Mouse (Mus musculus) C2C12 (cell line): ENCODE data around the gene Ina. TPM values are rescaled to one million over a fixed set of nuclear protein-coding genes. Genes with fewer than 3 reads are reported as not detected.

Experiments used
- H3K27me3 ChIP-seq: one replicate; pipeline ENCODE4 v1.6.1; 2011; ENCODE audit not compliant: control insufficient read depth, insufficient read depth, insufficient read length
- H3K36me3 ChIP-seq: one replicate; pipeline ENCODE4 v1.6.1; 2011; ENCODE audit not compliant: control insufficient read depth, insufficient read depth
- H3K4me3 ChIP-seq: one replicate; pipeline ENCODE4 v1.5.1; 2011; ENCODE audit warnings: mild to moderate bottlenecking, control low read depth; ENCODE audit not compliant: poor library complexity, insufficient read depth, severe bottlenecking
- H3K79me2 ChIP-seq: one replicate; pipeline ENCODE4 v1.6.1; 2011; ENCODE audit not compliant: control insufficient read depth, insufficient read depth
- H3K79me3 ChIP-seq: one replicate; pipeline ENCODE4 v1.6.1; 2011; ENCODE audit warnings: low read depth, control low read depth
- H3ac ChIP-seq: one replicate; pipeline ENCODE3; 2011; ENCODE audit warnings: low read depth; ENCODE audit not compliant: control insufficient read depth, insufficient read length
- CEBPB ChIP-seq: IDR thresholded peaks from one replicate; pipeline ENCODE4 v1.6.1; 2011; ENCODE audit warnings: low read depth, mild to moderate bottlenecking, control low read depth, moderate library complexity
- CTCF ChIP-seq: IDR thresholded peaks from one replicate; pipeline ENCODE4 v1.5.1; 2011; ENCODE audit not compliant: control insufficient read depth, insufficient read depth, insufficient read length
- FOSL1 ChIP-seq: IDR thresholded peaks from one replicate; pipeline ENCODE4 v1.8.0; 2011; ENCODE audit warnings: mild to moderate bottlenecking, low read length; ENCODE audit not compliant: poor library complexity, insufficient read depth, severe bottlenecking
- MAX ChIP-seq: IDR thresholded peaks from one replicate; pipeline ENCODE4 v1.6.1; 2011; ENCODE audit warnings: mild to moderate bottlenecking, control low read depth
- MYOD1 ChIP-seq: IDR thresholded peaks from one replicate; pipeline ENCODE4 v1.6.1; 2011; ENCODE audit warnings: low read depth; ENCODE audit not compliant: control insufficient read depth, insufficient read length
- MYOG ChIP-seq: IDR thresholded peaks from one replicate; pipeline ENCODE4 v1.6.1; 2011; ENCODE audit not compliant: control insufficient read depth, insufficient read length; ENCODE audit errors: extremely low read depth
- USF1 ChIP-seq: IDR thresholded peaks from one replicate; pipeline ENCODE4 v1.6.1; 2011; ENCODE audit warnings: low read depth, mild to moderate bottlenecking, control low read depth, moderate library complexity
- polyA plus RNA-seq: library from polyadenylated mRNA; unstranded; fragments of >200 nt; fragmentation: generic; extraction: Trizol; gene quantifications from one replicate; pipeline ENCODE4 v1.2.1, GENCODE M21; 2012; ENCODE audit warnings: missing spikeins

The Ina gene
- polyA plus RNA-seq, 1 experiment = not detected

GRCm38 (mm10) chr19:47034916-47035315 lies 20.4 kb downstream of the Ina start:
- no peak overlapping the region for H3K4me3 ChIP-seq
- H3K27me3 ChIP-seq = no peaks in the 10 kb centered on the region
- TF ChIP-seq CTCF (no peak), FOSL1 (no peak), MYOD1 (no peak), CEBPB (no peak), MYOG (no peak), MAX (no peak), USF1 (no peak)
- H3ac ChIP-seq = no peak overlapping the region
- no peaks in the 10 kb centered on the region for H3K79me2 ChIP-seq
- H3K36me3 ChIP-seq = peaks cover 49% of the 10 kb centered on the region
- H3K79me3 ChIP-seq = no peaks in the 10 kb centered on the region

DNA sequence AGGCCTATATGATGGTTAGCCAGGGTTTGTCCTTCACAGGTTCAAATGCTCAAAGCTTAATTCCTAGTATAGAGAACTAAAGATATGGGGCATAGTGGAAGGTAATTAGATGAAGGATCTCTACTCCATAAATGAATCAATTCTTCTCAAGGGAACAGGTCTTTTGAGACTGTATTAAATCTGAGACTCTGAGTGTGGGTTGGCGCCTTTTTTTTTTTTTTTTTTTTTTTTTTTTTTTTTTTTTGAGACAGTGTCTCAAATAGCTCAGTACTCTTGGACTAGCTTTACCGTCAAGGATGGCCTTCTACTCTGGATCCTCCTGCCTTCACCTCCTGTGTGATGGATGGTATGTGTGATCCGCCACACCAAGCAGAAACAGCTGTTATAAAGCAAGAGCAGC lies 22.1 kb downstream of the Ina start:
- Histone ChIP-seq H3K79me3 (no peaks in the 10 kb centered on the region), H3K36me3 (peaks cover 62% of the 10 kb centered on the region)
- TF ChIP-seq MAX (no peak), MYOD1 (no peak), FOSL1 (no peak), CEBPB (no peak)

GRCm38 (mm10) chr19:47040720-47041473 lies 26.4 kb downstream of the Ina start:
- no peak overlapping the region for H3ac ChIP-seq
- H3K79me3 ChIP-seq = no peaks in the 10 kb centered on the region
- H3K27me3 ChIP-seq = no peaks in the 10 kb centered on the region
- H3K4me3 ChIP-seq = no peak overlapping the region
- peaks cover 49% of the 10 kb centered on the region for H3K36me3 ChIP-seq
- TF ChIP-seq MYOD1 (no peak), CTCF (no peak), USF1 (no peak), MYOG (no peak), MAX (no peak), FOSL1 (no peak), CEBPB (no peak)
- H3K79me2 ChIP-seq = no peaks in the 10 kb centered on the region

More for the DNA sequence above, 22.1 kb downstream of the Ina start:
- Histone ChIP-seq H3ac (no peak overlapping the region), H3K27me3 (no peaks in the 10 kb centered on the region), H3K79me2 (no peaks in the 10 kb centered on the region), H3K4me3 (no peak overlapping the region)

DNA sequence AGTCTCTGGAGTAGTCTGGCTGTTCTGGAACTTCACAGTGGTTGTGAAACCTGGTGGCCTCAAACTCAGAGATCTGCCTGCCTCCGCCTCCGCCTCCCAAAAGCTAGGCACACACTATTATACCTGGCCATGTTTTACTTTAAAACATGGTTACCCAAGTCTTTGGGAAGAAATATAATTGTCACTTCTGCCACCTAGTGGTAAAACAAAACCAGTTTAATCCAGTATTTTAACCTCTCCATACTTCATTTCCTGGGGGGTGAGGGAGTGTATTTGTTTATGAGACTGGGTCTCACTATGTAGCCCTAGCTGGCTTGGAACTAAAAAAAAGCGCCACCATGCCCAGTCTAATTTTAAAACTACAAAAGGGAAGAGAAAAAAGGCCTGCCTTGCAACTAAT lies 29.1 kb downstream of the Ina start:
- Histone ChIP-seq H3K4me3 (no peak overlapping the region), H3K79me2 (no peaks in the 10 kb centered on the region), H3K27me3 (no peaks in the 10 kb centered on the region), H3ac (no peak overlapping the region), H3K79me3 (peaks cover 2% of the 10 kb centered on the region), H3K36me3 (peaks cover 52% of the 10 kb centered on the region)
- no peak for TF ChIP-seq CEBPB
- no peak for TF ChIP-seq FOSL1
- no peak for TF ChIP-seq MYOG
- TF ChIP-seq MYOD1 = no peak
- no peak for TF ChIP-seq USF1
- TF ChIP-seq MAX = no peak
- no peak for TF ChIP-seq CTCF

- Histone ChIP-seq H3ac (no peak overlapping the region), H3K79me2 (peaks cover 14% of the 10 kb centered on the region), H3K36me3 (peaks cover 31% of the 10 kb centered on the region), H3K27me3 (no peaks in the 10 kb centered on the region), H3K79me3 (peaks cover 15% of the 10 kb centered on the region), H3K4me3 (no peak overlapping the region)
- TF ChIP-seq CTCF (no peak), MAX (no peak), USF1 (no peak), MYOD1 (no peak), FOSL1 (no peak), MYOG (no peak), CEBPB (no peak)
Observed at GRCm38 (mm10) chr19:47046343-47046742, 31.8 kb downstream of the Ina start.
